Mouse (Mus musculus): Measurements from ENCODE around the gene Tfap2a.

Gene Tfap2a

DNA sequence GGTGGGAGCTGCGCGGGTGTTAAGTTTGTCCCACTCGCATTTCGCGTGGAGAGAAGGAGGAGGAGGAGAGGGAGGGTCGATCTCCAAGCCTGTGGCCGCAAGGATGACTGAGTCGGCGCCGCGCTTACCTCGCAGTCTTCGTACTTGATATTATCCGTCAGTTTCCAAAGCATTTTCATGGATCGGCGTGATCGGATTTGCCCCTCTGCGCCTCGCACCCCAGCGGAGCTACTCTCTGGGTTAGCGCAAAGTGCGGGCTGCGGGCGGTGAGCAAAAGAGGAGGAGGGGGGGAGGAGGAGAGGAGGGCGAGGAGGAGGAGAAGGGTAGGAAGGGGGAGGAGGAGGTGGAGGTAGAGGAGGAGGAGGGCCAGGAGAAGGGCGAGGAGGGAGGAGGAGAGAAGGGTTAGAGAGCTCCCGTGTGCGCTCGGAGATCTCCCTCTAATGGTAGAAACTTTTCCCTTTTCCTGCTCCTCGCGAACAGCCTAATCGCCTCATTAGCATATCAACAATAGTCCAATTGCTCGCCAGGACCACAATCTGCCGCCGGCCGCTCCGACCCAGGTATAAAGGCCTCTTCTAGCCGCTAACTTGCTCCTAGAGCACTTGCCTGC is 4.5 kb downstream of the Tfap2a start:
- DNase-seq, result no peak

DNA sequence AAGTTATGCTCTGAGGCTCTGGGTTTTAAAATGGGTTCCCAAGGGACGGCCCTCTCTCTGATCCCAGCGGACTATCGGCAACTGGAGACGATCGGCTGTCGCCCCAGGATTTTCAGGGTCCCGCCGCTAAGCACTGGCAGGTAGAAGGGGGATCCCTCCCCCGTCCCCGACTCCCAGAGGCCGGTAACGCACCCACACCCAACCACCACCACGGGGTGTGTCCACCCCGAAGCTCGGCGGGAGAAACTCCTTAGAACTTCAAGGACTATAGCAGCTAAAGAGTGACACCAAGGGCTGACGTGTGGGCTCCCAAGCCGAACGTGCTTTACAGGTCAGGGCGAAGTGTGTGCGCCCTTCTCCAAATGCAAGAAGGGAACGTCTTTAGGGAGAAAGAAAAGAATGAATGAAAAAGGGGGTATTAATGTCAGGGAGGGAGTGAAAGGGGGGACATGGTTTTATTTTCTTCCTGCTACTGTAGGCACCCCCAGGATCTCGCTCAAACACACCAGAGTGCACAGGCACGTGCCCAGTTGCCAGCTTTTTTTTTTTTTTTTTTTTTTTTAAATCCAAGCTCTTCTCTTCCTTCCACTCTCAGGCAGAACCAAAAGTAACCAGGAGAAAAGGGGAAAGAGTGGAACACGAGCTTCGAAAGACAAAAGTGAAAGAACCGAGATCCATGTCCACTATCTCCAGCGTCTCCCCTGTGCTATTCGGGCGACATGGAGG is 5.2 kb downstream of the Tfap2a start:
- DNase-seq, result no peak

DNA sequence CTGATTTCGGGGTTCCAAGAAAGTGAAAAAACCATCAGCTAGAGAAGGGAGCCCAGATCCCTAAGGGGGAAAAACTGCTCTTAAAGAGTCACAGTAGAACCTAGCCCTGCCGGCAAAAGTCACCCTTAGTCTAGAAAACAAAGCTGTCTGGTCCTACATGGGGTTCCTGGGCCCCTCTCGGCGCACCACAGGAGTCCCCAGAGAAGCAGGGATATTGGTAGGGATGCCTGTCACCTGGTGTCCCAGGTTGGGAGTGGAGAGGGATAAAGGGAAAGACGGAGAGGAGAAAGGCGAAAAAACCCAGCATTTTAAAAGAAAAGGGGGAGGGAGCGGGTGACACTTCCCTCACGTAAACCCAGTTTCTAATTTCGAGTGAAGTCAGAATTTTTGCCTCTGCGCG is 6.1 kb downstream of the Tfap2a start:
- no peak for DNase-seq

DNA sequence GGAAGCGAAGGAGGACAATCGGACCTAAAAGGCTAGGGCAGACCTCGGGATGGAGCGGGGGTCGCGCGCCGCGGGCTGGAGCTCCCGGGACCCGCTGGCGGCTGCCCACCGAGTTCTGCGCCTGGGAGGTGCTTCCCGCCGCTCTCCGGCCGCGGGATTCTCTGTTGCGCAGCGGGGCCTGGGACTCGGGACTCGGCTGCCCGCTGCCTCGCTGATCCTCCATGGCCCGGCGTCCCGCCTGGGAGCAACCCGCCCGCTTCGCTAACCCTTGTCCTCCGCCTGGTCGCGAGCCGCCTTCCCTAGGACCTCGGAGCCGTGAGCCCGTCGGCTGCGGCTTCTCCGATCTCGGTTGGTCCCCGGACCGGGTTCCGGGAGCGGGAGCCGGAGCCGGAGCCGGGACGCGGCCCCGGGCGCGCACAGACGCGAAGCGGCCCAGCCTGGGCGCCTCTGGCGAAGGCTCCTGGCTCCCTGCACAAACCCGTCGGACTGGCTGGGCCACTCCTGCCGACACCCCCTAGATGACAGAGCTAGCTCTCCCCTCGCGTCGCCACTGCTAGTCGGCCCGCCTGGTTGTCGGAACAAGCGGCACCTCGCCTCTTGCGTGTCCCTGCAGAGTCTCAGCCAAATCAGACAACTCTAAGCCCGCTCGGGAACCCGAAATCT is 6.9 kb downstream of the Tfap2a start:
- DNase-seq, result no peak

DNA sequence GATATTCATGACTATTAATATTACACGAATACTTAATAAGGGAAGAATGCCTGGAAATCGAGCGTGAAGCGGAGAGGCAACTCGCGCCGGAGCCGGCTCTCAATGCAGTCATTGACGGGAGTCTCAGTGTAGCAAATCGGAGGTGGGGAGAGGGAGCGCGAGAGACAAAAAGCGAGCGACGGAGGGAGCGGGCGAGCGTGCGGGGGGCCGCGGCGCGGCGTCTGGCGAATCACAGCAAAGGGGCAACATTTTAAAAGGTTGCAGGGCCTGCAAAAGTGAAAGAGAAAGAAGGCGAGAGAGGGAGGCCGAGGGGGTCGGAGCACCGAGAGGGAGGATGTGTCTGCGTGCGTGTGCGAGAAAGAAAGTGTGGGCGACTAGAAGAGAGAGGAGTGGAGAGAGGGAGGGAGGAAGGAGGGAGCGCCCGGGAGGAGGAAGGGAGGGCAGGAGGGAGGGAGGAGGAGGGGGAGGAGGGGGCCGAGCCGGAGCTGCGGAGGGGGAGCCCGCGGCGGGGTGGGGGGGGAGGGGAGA is 7.5 kb downstream of the Tfap2a start:
- DNase-seq, result peak; percentile 40

DNA sequence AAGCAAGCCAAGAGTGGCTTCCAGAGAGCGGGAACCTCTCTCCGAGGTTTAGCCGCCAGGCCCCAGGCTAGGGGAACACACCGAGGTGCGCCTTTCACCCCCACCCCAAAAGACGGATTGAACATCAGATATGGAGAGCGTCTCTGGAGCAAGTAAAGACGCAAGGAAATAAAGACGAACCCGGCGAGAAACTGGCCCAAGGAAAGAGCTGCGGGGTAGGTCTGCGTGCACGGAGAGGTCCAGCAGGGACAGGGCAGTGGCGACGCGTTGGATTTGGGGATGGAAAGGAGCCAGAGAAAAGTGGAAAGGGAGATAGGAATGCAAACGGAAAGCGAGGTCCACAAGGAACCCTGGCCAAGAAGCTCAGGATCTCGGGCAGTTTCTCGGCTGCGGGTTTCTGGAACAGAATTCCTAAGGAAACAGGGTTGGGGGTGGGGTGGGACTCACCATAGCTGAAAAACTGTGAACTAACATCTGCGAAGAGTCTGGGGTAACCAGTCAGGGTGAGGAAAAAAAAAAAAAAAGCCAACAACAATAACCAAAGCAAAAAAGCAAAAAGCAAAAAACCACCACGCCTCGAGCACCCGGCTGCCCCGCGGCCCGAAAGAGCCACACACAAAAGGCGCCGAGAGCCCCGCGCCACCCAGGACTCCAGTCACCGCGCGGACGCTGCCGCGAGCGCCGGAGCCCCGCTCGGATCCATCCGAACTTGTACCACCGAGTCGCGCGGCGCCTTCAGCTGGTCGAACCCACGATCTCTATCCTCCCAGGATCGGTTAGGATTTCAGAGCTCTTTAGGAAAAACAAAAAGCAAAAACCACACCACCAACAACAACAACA is 8.4 kb downstream of the Tfap2a start:
- no peak for DNase-seq

DNA sequence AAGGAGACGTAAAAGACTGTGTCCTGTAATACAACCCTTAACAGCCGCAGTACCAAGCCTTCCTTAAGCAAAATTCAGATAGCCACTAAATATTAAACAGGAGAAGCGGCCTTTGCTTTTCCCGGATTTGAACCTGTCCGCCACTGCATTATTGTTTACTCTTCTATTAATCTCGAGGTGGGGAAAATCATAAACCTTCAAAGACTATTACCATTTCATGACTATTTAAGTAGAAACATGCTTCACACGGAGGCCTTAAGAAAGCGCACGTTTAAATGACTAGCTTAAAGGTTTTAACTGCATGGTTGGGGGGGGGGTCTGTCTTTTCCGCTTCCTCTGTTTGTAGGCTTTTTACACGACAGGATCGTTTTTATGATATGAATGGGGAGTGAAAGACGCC is 9.1 kb downstream of the Tfap2a start:
- no peak for DNase-seq

DNA sequence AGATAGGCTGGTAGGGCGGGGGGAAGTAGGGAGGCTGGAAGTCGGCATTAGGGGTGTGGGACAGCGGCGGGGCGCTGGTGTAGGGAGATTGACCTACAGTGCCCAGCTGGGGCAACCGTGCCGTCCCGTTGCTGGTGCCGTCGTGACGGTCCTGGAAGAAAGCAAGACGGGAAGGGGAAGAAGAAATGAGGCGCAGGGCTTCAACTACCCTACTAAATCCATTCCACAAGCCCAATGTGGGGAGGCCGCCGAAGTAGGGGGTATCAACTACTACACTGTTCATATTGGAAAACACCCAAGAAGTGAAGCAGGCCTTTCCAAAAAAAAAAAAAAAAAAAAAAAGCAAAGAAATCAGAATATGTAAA is 9.6 kb downstream of the Tfap2a start:
- no peak for DNase-seq

DNA sequence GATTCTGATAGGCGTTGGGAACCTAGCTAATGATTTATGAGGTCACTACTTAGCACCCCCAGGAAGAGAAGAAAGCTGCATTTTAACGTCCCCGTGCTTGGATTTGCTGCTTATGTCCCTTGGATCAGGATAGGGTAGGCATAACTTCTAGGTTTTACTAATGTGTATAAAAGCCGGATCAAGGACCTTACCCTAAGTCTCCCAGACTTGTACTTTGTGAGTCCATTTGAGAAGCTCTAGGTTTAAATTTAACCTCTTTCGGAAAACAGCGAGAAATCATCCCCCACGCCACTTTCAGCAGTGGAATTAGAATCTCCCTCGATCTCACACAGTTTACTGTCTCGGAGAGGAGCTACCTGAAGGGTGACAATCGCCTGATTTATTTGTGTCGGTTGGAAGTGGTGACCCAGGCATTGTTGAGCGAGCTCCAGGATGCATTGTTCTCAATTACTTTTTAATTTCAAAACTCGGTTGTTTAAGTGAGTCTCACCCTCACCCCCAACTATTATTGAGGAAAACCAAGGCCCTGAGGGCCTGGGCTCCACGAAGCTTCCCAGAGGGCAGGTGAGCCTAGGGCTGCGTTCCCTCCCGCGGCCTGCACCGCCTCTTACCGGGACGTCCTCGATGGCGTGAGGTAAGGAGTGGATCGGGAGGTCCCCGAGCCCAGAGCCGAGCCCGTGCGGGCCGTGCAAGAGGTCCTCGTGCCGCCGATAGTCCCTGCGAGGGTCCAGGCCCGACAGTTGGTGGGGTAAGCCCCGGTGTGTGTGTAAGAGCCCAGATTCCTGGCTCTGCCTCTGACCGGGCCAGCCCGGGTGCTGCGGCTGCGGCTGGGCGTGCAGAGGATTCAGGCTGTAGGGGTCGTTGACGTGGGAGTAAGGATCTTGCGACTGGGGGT is 10.2 kb downstream of the Tfap2a start:
- DNase-seq, result no peak

DNA sequence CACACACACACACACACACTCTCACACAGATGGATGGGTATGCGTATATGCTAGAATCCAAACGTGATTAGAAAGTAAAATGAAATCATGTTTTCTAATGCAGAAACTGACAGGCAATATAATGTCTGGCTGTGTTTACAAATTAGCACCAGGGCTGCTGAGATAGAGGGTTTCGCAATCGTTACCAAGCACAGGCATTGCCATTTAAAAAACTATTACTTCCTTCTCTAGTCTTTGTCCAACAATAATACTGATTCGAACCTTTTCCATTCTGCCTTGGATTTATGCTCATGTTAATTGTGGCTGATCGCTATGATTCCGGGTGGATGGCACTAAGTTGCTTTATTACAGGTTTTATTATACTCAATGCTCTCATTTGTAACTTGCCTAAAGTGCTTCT is 12.3 kb downstream of the Tfap2a start:
- no peak for DNase-seq

DNA sequence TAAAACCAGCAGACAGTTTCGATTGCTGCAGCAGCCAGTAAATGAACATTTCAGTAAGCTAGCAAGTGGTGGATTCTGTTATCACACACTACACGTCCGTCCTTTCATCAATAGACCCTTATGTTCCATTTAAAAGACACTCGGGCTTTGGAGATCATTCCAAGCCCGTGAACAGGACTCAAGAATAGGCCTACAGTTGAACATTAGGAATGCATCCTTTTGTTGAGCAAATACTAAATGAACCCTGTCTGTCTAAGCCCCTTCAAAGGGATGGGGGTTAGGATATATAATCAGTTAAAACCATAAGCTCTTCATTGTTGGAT is 14.6 kb downstream of the Tfap2a start:
- DNase-seq, result no peak

DNA sequence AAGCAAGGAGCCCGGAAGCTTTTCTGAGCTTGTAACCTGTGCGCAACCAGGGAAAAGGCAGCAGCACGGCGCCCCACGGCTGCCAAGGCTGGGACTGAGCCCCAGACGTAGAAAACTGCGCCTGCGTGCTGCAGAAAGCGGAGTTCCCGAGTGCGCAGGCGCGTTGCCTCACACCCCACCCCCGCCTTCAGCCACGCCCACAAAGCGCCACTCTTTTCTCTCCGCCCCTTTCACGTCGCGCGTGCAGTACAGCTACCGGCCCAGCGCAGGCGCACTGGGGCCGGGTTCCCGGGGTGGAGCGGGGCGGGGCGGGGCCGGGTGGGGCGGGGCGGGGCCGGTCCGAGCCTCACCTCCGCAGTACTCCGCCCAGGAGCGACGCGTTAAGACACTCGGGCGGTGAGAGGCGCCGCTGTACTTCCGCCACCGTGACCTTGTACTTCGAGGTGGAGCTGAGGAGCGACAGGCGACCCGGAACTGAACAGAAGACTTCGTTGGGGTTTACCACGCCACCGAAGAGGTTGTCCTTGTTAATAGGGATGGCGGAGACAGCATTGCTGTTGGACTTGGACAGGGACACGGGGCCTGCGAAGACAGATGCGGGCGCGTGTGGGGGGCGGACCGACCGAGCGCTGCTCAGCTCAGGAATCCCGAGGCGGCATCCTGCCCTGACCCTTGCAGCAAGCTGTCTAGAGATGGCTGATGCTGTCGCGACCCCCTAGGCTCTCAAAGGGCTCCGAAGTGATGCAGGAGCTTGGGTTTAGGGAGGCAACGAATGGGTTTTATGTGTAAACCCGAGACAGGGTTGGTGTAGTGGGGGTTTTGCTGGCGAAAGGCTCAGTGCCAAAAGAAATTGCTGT is 15.2 kb downstream of the Tfap2a start:
- DNase-seq, result peak; percentile 91

DNA sequence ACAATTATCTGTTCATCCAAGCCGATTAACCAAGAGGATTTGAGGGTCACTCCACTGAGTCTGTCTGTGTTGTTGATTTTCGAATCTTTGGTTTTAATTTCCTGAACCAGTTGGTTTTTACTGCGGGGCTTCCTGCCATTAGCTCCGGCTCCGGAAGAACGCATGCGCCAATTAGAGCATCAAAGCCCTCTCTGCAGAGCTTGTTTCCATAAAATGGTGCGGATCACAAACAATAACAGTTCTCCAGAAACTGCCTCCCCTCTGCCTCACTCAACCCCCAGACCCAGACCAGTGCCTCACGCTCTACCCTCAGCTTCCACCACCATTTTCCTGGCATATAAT is 18.5 kb downstream of the Tfap2a start:
- no peak for DNase-seq

DNA sequence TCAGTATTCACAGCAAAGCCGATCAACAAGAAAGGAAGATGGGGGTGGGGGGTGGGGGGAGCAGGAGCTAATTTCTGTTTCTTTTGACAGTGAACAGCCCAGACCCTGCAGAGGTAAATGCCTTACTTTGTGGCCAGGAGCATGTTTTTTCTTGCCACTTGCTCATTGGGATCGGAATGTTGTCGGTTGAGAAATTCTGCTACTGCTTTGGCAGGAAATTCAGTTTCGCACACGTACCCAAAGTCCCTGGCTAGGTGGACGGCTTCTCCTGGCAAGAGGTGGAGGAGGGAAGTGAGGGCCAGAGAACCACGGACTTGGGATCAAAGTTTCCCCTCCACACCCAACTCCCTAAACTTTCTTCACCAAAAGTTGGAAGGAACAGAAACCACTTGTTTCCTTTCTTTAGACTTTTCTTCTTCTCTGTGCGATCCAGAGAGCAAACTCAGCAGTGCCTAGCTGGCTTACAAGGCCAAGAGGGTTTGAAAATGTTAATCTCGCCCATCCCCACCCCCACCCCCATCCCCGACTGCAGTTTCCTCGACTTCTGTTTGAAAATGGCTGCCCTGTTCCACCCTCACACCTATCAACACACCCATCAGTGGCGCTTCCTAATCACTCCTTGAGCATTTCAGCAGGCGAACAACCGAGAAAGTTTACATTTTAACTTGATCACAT is 19.0 kb downstream of the Tfap2a start:
- DNase-seq, result no peak

DNA sequence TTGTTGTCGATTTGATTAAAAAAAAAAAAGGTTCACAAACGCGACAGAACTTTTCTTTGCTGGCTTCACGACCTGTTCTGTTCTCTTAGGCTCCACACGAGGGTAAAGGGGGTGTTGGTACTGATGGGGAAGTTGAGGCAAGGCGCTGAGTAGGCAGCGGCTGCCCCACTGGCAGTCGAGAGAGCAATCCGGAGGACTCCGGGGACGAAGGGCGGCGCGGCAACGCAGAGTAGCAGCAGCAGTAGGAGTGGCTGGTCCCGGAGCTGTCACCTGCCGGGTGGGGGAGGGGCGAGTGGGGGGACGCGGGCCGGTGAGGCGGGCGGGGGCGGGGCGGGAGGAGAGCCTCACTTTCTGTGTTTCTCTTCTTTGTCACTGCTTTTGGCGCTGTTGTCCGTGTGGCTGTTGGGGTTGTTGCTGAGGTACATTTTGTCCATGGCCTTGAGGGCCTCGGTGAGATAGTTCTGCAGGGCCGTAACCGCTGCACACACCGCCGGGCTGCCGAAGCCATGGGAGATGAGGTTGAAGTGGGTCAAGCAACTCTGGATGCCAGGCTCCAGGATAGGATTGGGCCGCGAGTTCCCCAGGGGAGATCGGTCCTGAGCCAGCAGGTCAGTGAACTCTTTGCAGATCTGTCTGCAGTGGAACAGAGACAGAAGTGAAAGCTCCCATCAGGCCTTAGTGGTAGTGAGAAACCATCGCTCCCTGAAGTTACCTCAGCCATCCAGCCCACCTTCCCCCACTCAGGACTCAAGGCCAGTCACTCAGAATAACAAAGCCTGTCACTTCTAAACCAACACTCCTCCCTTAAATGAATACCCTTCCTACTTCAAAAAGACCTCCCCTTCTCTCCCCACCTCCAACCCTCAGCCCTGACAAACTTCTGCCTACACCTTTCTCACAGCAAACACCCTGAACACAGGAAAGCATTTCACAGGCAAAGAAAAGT is 21.1 kb downstream of the Tfap2a start:
- peak; percentile 41 for DNase-seq

DNA sequence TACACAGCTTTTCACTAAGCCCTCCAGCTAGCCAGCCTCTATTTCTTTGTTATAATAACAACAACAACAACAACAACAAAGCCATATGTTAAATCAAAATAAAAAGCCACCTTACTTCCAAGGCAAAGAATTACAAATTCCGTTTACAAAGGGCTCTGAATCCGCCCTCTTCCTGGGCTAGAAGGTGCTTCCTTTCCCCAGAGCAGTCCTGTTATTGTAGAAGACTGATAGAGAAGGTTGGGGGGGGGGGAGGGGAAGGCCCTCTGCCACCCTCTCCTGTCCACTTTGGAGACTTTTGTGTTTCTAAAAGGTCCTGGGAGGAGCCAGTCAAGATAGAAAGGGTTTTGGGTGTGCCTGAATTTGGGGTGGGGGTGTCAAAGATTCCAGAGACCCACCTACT is 23.6 kb downstream of the Tfap2a start:
- no peak for DNase-seq

DNA sequence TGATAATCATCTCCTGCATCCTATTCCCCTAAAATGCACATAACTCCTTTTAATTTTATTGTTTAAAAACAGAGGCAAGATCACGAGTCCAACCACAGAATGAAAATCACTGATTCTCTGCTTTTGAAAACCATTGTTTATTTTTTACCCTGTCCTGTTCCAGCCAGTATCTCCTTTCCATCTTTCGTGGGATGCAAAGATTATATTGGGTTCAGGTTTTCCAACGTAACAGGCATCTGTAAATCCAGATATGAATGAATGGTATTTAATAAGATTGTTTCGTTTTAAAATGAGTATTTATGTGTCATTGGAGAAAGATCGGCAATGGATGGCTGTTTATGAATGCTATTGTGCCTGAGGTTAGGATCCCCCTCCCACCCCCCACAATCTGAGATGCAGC is 24.5 kb downstream of the Tfap2a start:
- DNase-seq, result no peak

DNA sequence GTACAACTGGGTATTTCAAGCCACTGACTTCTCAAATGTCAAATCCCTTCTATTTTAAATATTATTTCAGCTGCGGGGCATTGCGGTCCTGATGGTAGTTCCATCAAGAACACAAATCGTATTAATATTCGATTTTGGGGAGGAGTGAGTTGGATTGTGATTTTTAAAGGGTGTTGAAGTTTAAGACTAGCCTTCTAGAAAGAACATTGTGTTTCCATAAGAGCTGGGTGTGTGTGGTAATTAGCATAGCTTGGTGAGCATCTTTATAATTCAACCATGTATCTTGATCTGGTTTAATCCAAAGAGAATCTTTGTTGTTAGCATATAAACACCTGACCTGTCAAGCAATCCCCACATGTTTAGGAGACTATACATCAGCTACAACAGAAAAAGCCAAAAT is 24.9 kb downstream of the Tfap2a start:
- DNase-seq, result no peak

DNA sequence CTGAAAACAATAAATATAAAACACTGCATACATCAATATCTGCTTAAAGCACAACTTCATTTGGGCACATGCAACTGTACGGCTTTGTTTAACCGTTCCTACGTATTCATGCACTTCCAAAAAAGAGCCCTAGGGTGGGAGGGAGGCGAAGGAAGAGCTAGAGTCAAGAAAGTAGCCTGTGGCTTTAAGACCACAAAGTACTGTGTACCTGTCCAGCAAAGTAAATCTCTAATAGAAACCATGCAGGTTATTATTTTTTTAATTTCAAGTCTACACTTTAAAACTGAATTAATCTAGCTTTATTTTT is 25.7 kb downstream of the Tfap2a start:
- no peak for DNase-seq

All from thymus, postnatal 14 days (tissue).